Mouse (Mus musculus): ENCODE results near the gene Speer4a. TPM values are rescaled to one million over a fixed set of nuclear protein-coding genes. Genes with fewer than 3 reads are reported as not detected.
"Not testable (repeated sequence)": the region's sequence is repeated elsewhere in the genome, so short reads cannot be mapped to it uniquely, and the experiment has no call there.

Speer4a gene
- total RNA-seq (2021): not detected
- polyA plus RNA-seq (2012; rRNA removed): not detected in 2 replicates
- long read RNA-seq: 0 reads

GRCm38 (mm10) chr5:26039458-26039857 is at the start of gene Speer4a:
Speer4a (minus strand) TSS chr5:26039558.
- not testable (repeated sequence) for DNase-seq

GRCm38 (mm10) chr5:26079023-26079422 is 39.7 kb upstream of the Speer4a start:
- DNase-seq: not testable (repeated sequence)

GRCm38 (mm10) chr5:26070716-26071115 is 31.4 kb upstream of the Speer4a start:
- no peak for DNase-seq

GRCm38 (mm10) chr5:26058481-26058880 is 19.1 kb upstream of the Speer4a start, which contains the start of gene Gm7347:
Gm7347 (minus strand) TSS chr5:26058581.
- DNase-seq: not testable (repeated sequence)

GRCm38 (mm10) chr5:26022816-26023215 is 16.5 kb downstream of the Speer4a start, which contains the start of gene Gm5862:
Gm5862 (minus strand) TSS chr5:26022916.
- not testable (repeated sequence) for DNase-seq

- DNase-seq: not testable (repeated sequence)
These were observed 31.7 kb downstream of the Speer4a start for GRCm38 (mm10) chr5:26007697-26008096.

GRCm38 (mm10) chr5:26006937-26007695 is 32.2 kb downstream of the Speer4a start:
- peak; percentile 59 for DNase-seq

- not testable (repeated sequence) for DNase-seq
These were observed 34.7 kb downstream of the Speer4a start, which contains the start of gene Gm1979 for GRCm38 (mm10) chr5:26004698-26005097. Gm1979 (minus strand) TSS chr5:26004798.

- DNase-seq: not testable (repeated sequence)
These were observed 50.8 kb downstream of the Speer4a start, which contains the start of gene Gm21698 for GRCm38 (mm10) chr5:25988550-25988949. Gm21698 (minus strand) TSS chr5:25988650.

Other genes starting within 250 kb of the Speer4a start
- under 1 TPM in 1 of 2 experiments, not detected in 1; 0.17 TPM for gene Gm21663, start 97.2 kb downstream of the Speer4a start, total RNA-seq (2021)
- gene Gm21663, start 97.2 kb downstream of the Speer4a start, polyA plus RNA-seq (2012; rRNA removed): not detected in 2 replicates
- not detected for gene Gm21671, start 85.1 kb downstream of the Speer4a start, total RNA-seq (2021)
- not detected in 2 replicates for gene Gm21671, start 85.1 kb downstream of the Speer4a start, polyA plus RNA-seq (2012; rRNA removed)
- not detected for gene Gm21680, start 66.9 kb downstream of the Speer4a start, total RNA-seq (2021)
- gene Gm21680, start 66.9 kb downstream of the Speer4a start, polyA plus RNA-seq (2012; rRNA removed): not detected in 2 replicates
- gene Gm21698, start 50.9 kb downstream of the Speer4a start, total RNA-seq (2021): not detected
- not detected in 2 replicates for gene Gm21698, start 50.9 kb downstream of the Speer4a start, polyA plus RNA-seq (2012; rRNA removed)
- not detected for gene Gm1979, start 34.8 kb downstream of the Speer4a start, total RNA-seq (2021)
- gene Gm1979, start 34.8 kb downstream of the Speer4a start, polyA plus RNA-seq (2012; rRNA removed): not detected in 2 replicates
- gene Gm5862, start 16.6 kb downstream of the Speer4a start, total RNA-seq (2021): not detected
- not detected in 2 replicates for gene Gm5862, start 16.6 kb downstream of the Speer4a start, polyA plus RNA-seq (2012; rRNA removed)
- not detected for gene Gm7347, start 19.0 kb upstream of the Speer4a start, total RNA-seq (2021)
- not detected in 2 replicates for gene Gm7347, start 19.0 kb upstream of the Speer4a start, polyA plus RNA-seq (2012; rRNA removed)
- not detected for gene Gm10471, start 49.7 kb upstream of the Speer4a start, total RNA-seq (2021)
- not detected in 2 replicates for gene Gm10471, start 49.7 kb upstream of the Speer4a start, polyA plus RNA-seq (2012; rRNA removed)
- gene 5031410I06Rik, start 65.8 kb upstream of the Speer4a start, total RNA-seq (2021): not detected
- not detected in 2 replicates for gene 5031410I06Rik, start 65.8 kb upstream of the Speer4a start, polyA plus RNA-seq (2012; rRNA removed)
- not detected for gene Gm10220, start 81.9 kb upstream of the Speer4a start, total RNA-seq (2021)
- not detected in 2 replicates for gene Gm10220, start 81.9 kb upstream of the Speer4a start, polyA plus RNA-seq (2012; rRNA removed)
- under 1 TPM; 0.21 to 0.23 TPM for gene Gm7361, start 218.1 kb upstream of the Speer4a start, total RNA-seq (2021)
- 0.09 and 0.10 TPM in 2 replicates for gene Gm7361, start 218.1 kb upstream of the Speer4a start, polyA plus RNA-seq (2012; rRNA removed)